Mouse (Mus musculus): Measurements from ENCODE around the gene Hmgb1.

DNA sequence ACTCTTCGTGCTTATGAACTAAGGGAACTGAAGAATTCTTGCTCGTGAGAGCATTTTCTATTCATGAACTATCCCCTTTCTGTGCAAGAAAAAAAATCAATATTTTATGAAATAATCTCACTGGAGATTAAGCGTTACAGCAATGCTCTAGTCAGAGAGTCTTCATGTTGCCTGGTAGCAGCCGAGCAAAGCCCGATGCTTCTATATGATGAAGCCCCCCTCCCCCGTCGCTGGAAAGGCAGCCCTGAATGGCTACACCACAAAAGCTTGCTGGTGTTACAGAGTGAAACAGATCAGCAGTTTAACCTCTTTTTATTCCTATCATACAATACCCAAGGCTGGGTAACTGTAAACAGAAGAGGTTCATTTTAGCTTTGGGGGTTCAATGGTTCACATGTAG, 70.3 kb downstream of the Hmgb1 start:
- TF ChIP-seq CTCF (conservative IDR thresholded peaks at IDR 0.05; ENCODE audit: insufficient read depth, insufficient read length, low read depth, low read length) (no peak), POLR2A (IDR thresholded peaks at IDR 0.05; ENCODE audit: low read depth, low read length) (no peak)

Data from kidney, adult 2 months (tissue).